Comparison of ENCODE assay signal across 14 mouse cellular contexts in the genomic region with DNA sequence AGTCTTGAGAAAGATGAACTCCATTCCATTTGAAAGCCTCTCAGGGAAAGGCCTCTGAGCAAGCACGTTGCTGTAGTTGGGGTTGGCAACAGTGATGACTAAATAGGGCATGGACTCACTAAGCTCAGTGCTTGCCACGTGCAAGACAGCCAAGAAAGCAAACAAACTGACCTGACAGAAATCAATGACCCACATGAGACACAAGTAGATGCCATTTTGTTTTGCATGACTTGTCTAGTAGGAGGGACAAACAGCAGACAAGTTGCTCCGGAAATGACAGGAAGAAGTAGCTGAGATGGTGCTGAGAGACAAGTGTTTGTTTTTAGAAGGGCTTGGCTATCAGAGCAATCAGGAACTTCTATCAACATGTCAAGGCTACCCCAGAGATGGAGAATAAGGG.
"Had no signal": no experiment of that assay in that cellular context is flagged by ENCODE, and none has a peak within 500 bp of the region (broad histone marks: within the 10 kb centered on the region; RNA-seq: fewer than 3 reads in every experiment).

No protein-coding gene starts in this region.

- H3K4me1 ChIP-seq: intestine, embryonic 15.5 days; liver, embryonic 13.5 days; lung, embryonic 15.5 days; midbrain, embryonic 12.5 days had no signal

- ATAC-seq: intestine, embryonic 15.5 days; liver, postnatal 0 days; midbrain, embryonic 16.5 days had no signal

- H3K36me3 ChIP-seq: intestine, embryonic 15.5 days; limb, embryonic 10.5 days; liver, embryonic 13.5 days; lung, embryonic 15.5 days; midbrain, embryonic 12.5 days had no signal

- H3K27ac ChIP-seq: intestine, embryonic 15.5 days; left cerebral cortex, adult 2 months; limb, embryonic 10.5 days; liver, embryonic 13.5 days; lung, embryonic 15.5 days; midbrain, embryonic 12.5 days had no signal

- H3K9ac ChIP-seq: intestine, embryonic 15.5 days; liver, embryonic 13.5 days; liver, postnatal 0 days; lung, embryonic 15.5 days; midbrain, embryonic 12.5 days had no signal

- H3K27me3 ChIP-seq: intestine, embryonic 15.5 days; liver, embryonic 13.5 days; lung, embryonic 15.5 days had no signal

- DNase-seq: kidney, adult 18-20 months; kidney, postnatal 10 days; kidney, postnatal 4 days; liver, embryonic 13.5 days; liver, postnatal 0 days; lung, postnatal 14 days; right cerebral cortex, adult 18-20 months; right cerebral cortex, postnatal 25 days had no signal

- H3K4me3 ChIP-seq: intestine, embryonic 15.5 days; left cerebral cortex, adult 2 months; limb, embryonic 10.5 days; liver, embryonic 13.5 days; lung, embryonic 15.5 days; midbrain, embryonic 12.5 days had no signal
